Mouse (Mus musculus) intestine, embryonic 16.5 days (tissue): ENCODE measurements around the gene Ildr1. TPM values are rescaled to one million over a fixed set of nuclear protein-coding genes. Genes with fewer than 3 reads are reported as not detected.

Experiments
- ATAC-seq: fragments of 200-750 bp; cut with Nextera tagmentation; 2 replicates; pipeline ENCODE4 v1.8.0; 2017; ENCODE audit warnings: moderate TSS enrichment, moderate library complexity
- H3K27ac ChIP-seq: fragments of 300-500 bp; sonication (generic); 2 replicates; pipeline ENCODE4 v1.5.1; 2014; ENCODE audit warnings: mild to moderate bottlenecking, low read length
- H3K27me3 ChIP-seq: fragments of 300-500 bp; sonication (generic); replicated peaks from 2 replicates; pipeline ENCODE4 v1.6.1; 2014; ENCODE audit warnings: low read length, control low read depth, mixed read lengths; ENCODE audit not compliant: control insufficient read depth, insufficient read depth
- H3K36me3 ChIP-seq: fragments of 300-500 bp; sonication (generic); 2 replicates; pipeline ENCODE4 v1.6.1; 2014; ENCODE audit warnings: low read length, control low read depth; ENCODE audit not compliant: control insufficient read depth, insufficient read depth
- H3K4me1 ChIP-seq: fragments of 300-500 bp; sonication (generic); 2 replicates; pipeline ENCODE4 v1.6.1; 2014; ENCODE audit warnings: low read length, control low read depth, mixed read lengths; ENCODE audit not compliant: control insufficient read depth, insufficient read depth
- H3K4me2 ChIP-seq: fragments of 300-500 bp; sonication (generic); 2 replicates; pipeline ENCODE4 v1.6.1; 2014; ENCODE audit warnings: low read depth, low read length, control low read depth
- H3K4me3 ChIP-seq: fragments of 300-500 bp; sonication (generic); 2 replicates; pipeline ENCODE4 v1.5.1; 2014; ENCODE audit warnings: mild to moderate bottlenecking, low read length
- H3K9ac ChIP-seq: fragments of 300-500 bp; sonication (generic); 2 replicates; pipeline ENCODE4 v1.6.1; 2014; ENCODE audit warnings: low read depth, low read length
- H3K9me3 ChIP-seq: fragments of 300-500 bp; sonication (generic); 2 replicates; pipeline ENCODE4 v1.6.1; 2016; ENCODE audit warnings: low read length, control low read depth; ENCODE audit not compliant: control insufficient read depth
- WGBS: fragments of 180-500 bp; shearing (Covaris S2); extraction: QIAGEN DNeasy Blood & Tissue Kit; methylation state at CpG from one replicate; pipeline ENCODE4 v1.1.7; 2014; 5-methylcytosine and 5-hydroxymethylcytosine counted together
- polyA plus RNA-seq: library from polyadenylated mRNA; unstranded; fragments of >200 nt; fragmentation: Nextera tagmentation; extraction: Ambion mirVana; gene quantifications from 2 replicates; pipeline ENCODE4 v1.2.1, GENCODE M21; 2015

The Ildr1 gene
- 9.0 and 9.7 TPM in 2 replicates for polyA plus RNA-seq

DNA sequence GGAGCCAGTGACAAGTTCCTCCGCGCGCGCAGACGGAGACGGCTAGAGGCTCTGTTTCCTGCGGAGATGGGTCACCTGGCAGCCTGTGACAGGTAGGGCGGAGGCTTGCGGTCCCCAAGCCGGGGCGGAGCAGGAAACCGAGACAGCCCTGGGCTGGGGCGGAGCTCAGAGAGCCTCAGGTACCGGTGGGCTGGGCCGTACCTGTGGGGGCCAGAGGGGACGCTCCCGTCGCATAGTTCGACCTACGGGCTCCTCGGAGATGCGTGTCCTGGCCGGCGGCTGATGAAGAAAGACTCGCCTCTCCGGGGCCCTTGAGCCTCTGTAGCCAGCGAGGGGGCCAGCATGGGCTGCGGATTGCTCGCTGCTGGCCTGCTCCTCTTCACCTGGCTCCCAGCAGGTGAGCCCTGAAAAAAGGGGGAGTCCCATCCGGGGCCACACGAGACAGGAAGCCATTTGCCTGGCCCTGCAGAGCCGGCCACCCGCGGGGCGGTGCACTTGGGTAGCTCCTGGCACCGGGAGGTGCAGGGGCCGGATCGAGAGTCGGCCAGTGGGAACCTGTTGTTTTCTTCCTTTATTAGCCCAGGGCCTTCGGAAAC is at the start of gene Ildr1:
TSS of gene Ildr1 (plus strand) at position 161 of the 596 bp plus-strand sequence.
- Histone ChIP-seq H3K36me3 (no peaks in the 10 kb centered on the region), H3K4me1 (0 out of 2 replicates have a peak, but pooled peaks cover 3% of the 10 kb centered on the region), H3K27me3 (peaks cover 4% of the 10 kb centered on the region), H3K4me3 (peak within 1 kb of the TSS; percentile 59), H3K4me2 (peak within 1 kb of the TSS; percentile 58), H3K27ac (0 out of 2 replicates have a peak within 1 kb of the TSS, but pooled peaks have one; percentile 10), H3K9ac (peak within 1 kb of the TSS; percentile 71), H3K9me3 (no peaks in the 10 kb centered on the region)
- ATAC-seq = peak; percentile 97
- WGBS = 3% methylated on average over 40 of the region's 40 CpGs

DNA sequence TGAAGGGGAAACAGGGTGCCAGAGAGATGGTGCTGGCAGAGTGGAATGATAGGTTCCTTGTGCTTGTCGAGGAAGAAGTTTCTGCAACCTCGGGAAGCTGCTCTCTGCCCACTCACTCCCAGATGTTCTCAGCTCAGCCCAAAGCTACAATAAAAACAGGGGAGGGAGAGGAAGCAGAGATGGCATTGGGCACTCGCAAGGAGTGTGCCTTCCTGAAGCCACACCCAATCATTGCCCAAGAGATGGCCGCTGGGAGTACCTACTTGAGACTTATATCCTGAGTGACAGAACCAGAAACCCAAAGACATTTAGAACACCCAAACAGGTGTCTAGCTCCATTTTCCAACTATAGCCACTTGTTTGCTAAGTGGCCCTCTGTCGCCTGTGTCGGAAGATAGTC is 48.7 kb upstream of the Ildr1 start:
- 77% methylated on average over 6 of the region's 6 CpGs for WGBS
- H3K4me1 ChIP-seq = no peaks in the 10 kb centered on the region
- H3K4me2 ChIP-seq = no peak overlapping the region
- no peak overlapping the region for H3K27ac ChIP-seq
- H3K4me3 ChIP-seq = no peak overlapping the region
- no peaks in the 10 kb centered on the region for H3K9me3 ChIP-seq
- no peaks in the 10 kb centered on the region for H3K27me3 ChIP-seq
- ATAC-seq = no peak
- no peak overlapping the region for H3K9ac ChIP-seq
- no peaks in the 10 kb centered on the region; the same call in 1 of the 2 replicates for H3K36me3 ChIP-seq

DNA sequence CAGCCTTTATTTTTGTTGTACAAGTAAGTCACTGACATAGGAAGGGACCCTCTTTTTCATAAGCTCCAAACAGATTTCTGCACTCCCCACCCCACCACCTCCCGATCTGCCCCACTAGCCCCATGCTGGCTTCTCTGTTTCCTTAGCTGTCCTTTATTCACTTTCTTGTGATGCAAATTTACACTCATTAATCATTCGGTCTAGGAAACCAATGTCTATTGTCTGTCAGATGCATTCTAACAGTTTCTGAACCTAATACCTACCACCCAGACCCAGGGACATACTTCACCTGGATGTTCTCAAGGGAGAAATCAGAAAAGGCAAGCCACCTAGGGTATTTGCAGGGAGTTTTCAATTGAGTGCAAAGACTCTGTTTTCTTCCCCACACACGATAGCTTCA is 44.5 kb upstream of the Ildr1 start:
- no peak overlapping the region for H3K4me2 ChIP-seq
- no peaks in the 10 kb centered on the region for H3K9me3 ChIP-seq
- ATAC-seq = no peak
- 59% methylated on average over 3 of the region's 3 CpGs for WGBS
- H3K36me3 ChIP-seq = no peaks in the 10 kb centered on the region; the same call in 1 of the 2 replicates
- H3K4me3 ChIP-seq = no peak overlapping the region
- no peaks in the 10 kb centered on the region for H3K27me3 ChIP-seq
- H3K9ac ChIP-seq = no peak overlapping the region
- no peak overlapping the region for H3K27ac ChIP-seq
- no peaks in the 10 kb centered on the region for H3K4me1 ChIP-seq

DNA sequence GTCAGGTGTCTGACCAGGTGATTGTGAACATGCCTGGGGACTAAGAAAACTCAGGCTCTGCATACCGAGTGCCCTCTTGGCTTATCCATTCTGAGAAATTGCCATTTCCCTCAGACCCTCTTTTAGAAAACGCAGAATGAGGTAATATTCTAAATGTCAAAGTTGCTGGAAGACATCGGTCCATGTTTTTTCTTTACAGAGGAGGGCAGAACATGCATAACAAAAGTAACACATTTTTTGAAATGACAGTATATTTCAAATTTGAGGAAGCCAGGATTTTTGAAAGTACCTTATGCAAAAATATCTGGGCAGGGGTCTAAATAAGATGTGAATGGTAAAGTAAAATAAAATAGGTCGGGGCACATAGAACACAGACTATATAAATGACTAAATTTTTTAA is 43.3 kb upstream of the Ildr1 start:
- Histone ChIP-seq H3K9ac (no peak overlapping the region), H3K27ac (no peak overlapping the region), H3K4me1 (no peaks in the 10 kb centered on the region), H3K4me3 (no peak overlapping the region), H3K36me3 (no peaks in the 10 kb centered on the region; the same call in 1 of the 2 replicates), H3K27me3 (no peaks in the 10 kb centered on the region), H3K4me2 (no peak overlapping the region), H3K9me3 (no peaks in the 10 kb centered on the region)
- 87% methylated on average over 4 of the region's 4 CpGs for WGBS
- ATAC-seq = no peak

DNA sequence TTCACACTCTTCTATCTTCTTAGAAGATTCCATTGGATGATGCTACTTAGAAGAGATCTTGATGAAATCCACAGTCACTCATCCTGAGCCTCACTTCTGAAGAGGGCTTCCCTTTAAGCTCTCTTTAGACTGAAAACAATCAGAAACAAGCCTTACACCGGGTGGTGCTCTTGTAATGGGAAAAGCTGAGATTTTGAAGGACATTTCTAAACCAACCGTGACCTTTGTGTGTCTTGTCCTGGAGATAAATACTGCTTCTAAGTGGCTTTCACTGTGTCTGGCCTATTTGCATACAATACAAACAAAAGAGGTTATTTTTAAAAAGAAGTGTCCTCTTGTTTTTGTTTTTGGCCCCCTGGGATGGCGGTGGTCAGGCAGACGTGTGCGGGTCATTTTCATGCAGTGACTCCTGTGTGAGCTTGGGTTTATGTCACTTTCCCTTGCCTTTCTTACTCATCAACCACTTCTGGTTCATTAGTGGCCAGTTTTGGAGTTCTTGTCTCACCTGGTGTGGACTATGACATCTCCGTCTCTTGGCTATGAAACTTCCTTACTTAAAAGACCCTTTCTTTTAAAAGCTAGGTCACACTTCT is 42.5 kb upstream of the Ildr1 start:
- 70% methylated on average over 6 of the region's 6 CpGs for WGBS
- no peak for ATAC-seq
- no peak overlapping the region for H3K9ac ChIP-seq
- no peak overlapping the region for H3K4me3 ChIP-seq
- H3K27ac ChIP-seq = no peak overlapping the region
- H3K4me1 ChIP-seq = no peaks in the 10 kb centered on the region
- no peak overlapping the region for H3K4me2 ChIP-seq
- no peaks in the 10 kb centered on the region for H3K27me3 ChIP-seq
- no peaks in the 10 kb centered on the region for H3K9me3 ChIP-seq
- H3K36me3 ChIP-seq = no peaks in the 10 kb centered on the region; the same call in 1 of the 2 replicates

DNA sequence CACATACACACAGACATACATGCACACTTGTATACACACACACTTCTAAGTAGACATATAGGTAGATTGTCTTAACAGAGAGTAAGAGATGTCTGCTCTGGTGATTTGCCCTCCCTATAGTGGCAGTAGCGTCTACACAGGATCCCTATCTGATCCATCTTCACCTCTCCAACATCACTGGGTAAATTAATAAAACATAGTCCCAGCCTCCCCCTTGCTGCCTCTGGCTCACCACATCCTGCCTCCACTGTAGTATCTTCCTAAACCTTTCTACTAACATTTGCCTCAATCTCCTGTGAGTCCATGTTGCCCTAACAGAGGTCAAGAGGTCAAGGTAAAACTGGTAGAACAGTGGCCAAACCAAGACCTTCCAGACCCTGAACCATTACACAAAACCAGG is 38.6 kb upstream of the Ildr1 start:
- WGBS = 91% methylated on average over 1 of the region's 1 CpGs
- no peak for ATAC-seq
- no peak overlapping the region for H3K27ac ChIP-seq
- H3K9ac ChIP-seq = no peak overlapping the region
- H3K36me3 ChIP-seq = no peaks in the 10 kb centered on the region
- H3K4me1 ChIP-seq = no peaks in the 10 kb centered on the region
- no peak overlapping the region for H3K4me2 ChIP-seq
- H3K27me3 ChIP-seq = no peaks in the 10 kb centered on the region
- H3K4me3 ChIP-seq = no peak overlapping the region
- H3K9me3 ChIP-seq = no peaks in the 10 kb centered on the region

DNA sequence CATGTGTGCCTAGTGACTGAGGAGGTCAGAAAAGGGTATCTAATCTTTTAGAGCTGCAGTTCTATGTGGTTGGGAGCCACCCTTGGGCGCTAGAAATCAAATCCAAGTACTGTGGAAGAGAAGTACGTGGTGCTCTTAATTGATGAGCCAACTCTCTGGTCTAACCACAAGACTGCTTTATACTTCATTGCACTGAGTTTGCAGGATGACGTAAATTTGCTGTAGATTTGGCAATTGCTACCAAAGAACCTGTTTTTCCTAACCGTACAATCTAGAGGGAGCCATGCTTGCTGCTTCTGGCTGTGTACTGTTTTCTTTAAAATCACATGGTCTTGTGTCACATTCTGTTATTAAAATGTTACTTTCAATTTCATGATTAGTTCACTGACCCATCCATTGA is 37.9 kb upstream of the Ildr1 start:
- Histone ChIP-seq H3K27me3 (no peaks in the 10 kb centered on the region), H3K36me3 (no peaks in the 10 kb centered on the region), H3K9me3 (no peaks in the 10 kb centered on the region), H3K4me2 (no peak overlapping the region), H3K4me1 (no peaks in the 10 kb centered on the region), H3K9ac (no peak overlapping the region), H3K4me3 (no peak overlapping the region), H3K27ac (no peak overlapping the region)
- WGBS = 83% methylated on average over 4 of the region's 4 CpGs
- ATAC-seq = no peak

DNA sequence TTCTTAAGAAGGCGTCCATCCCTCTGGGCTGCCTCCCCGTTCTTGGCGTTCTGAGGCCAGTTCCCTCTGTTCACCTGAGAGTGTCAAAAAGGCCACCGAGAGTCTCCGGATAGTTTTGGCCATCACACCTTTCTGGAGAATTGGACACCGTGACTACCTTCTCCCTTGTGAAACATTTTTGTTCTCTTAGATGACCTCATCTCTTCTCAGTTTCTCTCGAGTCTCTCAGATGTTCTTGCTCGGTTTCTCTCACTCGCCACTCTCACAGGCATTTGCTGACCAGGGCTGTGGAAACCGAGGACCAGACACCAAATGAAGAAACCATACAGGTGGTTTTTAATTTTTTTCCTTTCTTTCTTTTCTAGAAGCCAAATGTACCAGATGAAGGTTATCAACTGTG is 32.4 kb upstream of the Ildr1 start:
- no peak overlapping the region for H3K9ac ChIP-seq
- H3K4me3 ChIP-seq = no peak overlapping the region
- no peak overlapping the region for H3K4me2 ChIP-seq
- H3K27ac ChIP-seq = no peak overlapping the region
- no peaks in the 10 kb centered on the region for H3K27me3 ChIP-seq
- ATAC-seq = no peak
- H3K4me1 ChIP-seq = no peaks in the 10 kb centered on the region
- H3K9me3 ChIP-seq = no peaks in the 10 kb centered on the region
- 87% methylated on average over 10 of the region's 10 CpGs for WGBS
- H3K36me3 ChIP-seq = no peaks in the 10 kb centered on the region

DNA sequence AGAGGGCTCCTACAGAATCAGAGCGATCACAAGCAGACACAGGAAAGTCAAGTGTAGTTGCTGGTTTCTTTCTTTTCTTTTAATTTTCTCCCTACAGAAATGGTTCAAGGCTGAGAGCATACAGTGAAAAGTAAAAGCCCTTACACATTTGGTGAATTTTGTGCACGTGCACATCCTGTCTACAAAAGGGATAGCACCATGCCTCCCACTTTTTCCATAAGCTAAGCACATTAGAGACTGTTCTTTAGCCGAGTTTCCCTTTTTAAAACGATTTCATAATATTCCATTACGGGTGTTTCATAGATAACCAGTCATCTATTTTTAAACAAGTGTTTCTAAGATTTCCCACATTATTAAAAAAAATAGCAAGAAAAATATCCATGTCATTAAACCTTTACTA is 30.3 kb upstream of the Ildr1 start:
- Histone ChIP-seq H3K4me1 (no peaks in the 10 kb centered on the region), H3K36me3 (no peaks in the 10 kb centered on the region), H3K9ac (no peak overlapping the region), H3K27me3 (no peaks in the 10 kb centered on the region), H3K4me2 (no peak overlapping the region), H3K9me3 (no peaks in the 10 kb centered on the region), H3K4me3 (no peak overlapping the region), H3K27ac (no peak overlapping the region)
- 88% methylated on average over 5 of the region's 5 CpGs for WGBS
- ATAC-seq = no peak

DNA sequence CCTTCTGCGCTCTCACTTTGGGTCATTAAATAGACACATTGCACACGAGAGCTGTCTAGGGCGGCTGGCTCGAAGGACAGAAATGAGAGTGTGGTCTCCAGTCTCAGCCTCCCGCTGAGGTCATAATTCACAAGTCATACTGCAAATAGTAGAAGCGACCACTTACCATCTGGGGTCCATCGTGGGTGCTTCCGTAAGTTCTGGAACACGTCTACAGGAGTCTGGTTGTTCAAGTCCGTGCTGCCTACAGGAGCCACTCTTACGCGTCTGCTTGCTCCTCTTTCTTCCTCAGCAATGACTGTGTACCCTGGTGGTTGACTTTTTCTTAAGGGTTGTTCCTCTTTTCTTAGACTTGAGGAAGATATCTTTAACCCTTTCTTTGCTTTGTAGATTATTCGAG is 28.0 kb upstream of the Ildr1 start, which contains the start of gene Cd86:
TSS of gene Cd86 (minus strand) at position 300 of the 400 bp plus-strand sequence.
- Histone ChIP-seq H3K4me3 (no peak within 1 kb of the TSS), H3K36me3 (no peaks in the 10 kb centered on the region), H3K4me1 (no peaks in the 10 kb centered on the region), H3K9ac (no peak within 1 kb of the TSS), H3K27ac (no peak within 1 kb of the TSS), H3K27me3 (no peaks in the 10 kb centered on the region), H3K4me2 (no peak within 1 kb of the TSS), H3K9me3 (no peaks in the 10 kb centered on the region)
- no peak for ATAC-seq
- WGBS = 67% methylated on average over 13 of the region's 13 CpGs
